Mouse (Mus musculus): ENCODE data around the gene Tbc1d10b. TPM values are rescaled to one million over a fixed set of nuclear protein-coding genes. Genes with fewer than 3 reads are reported as not detected.

Gene Tbc1d10b
- polyA plus RNA-seq, 1 experiment from 2014 or later = 26.7 TPM

GRCm38 (mm10) chr7:127234777-127235176 is 26.5 kb upstream of the Tbc1d10b start:
- 93% methylated on average over 2 of the region's 2 CpGs for WGBS
- H3K9ac ChIP-seq = 0 out of 2 replicates have a peak overlapping the region, but pooled peaks have one; percentile 98
- peak overlapping the region; percentile 99; the same call in 1 of the 2 replicates for H3K4me3 ChIP-seq (replicated peaks)
- ATAC-seq (replicated peaks; ENCODE audit: low FRiP score) = no peak
- H3K27ac ChIP-seq = no peak overlapping the region
- no peaks in the 10 kb centered on the region for H3K27me3 ChIP-seq
- H3K9me3 ChIP-seq (replicated peaks) = no peaks in the 10 kb centered on the region
- peaks cover 64% of the 10 kb centered on the region for H3K36me3 ChIP-seq
- H3K4me2 ChIP-seq = no peak overlapping the region
- H3K4me1 ChIP-seq = peaks cover 35% of the 10 kb centered on the region

DNA sequence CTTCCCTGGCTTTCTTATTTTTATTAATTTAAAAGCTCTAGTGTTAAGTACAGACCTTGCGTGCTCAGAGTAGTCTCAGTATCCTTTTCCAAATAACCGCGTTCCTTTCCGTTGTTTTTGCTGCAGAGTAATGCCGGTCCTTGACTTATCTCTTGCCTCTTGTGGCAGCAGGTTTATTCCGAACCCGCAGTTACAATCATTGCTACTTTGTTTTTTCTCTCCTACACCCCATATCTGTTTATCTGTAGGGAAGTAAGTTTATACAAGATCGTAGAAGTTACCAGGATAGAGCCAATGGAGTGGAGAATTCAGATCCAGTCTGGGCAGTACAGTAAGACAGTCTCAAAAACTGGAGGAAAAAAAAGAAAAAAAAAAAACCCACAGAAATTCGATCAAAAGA is 25.5 kb upstream of the Tbc1d10b start:
- no peak for ATAC-seq (replicated peaks; ENCODE audit: low FRiP score)
- Histone ChIP-seq H3K4me1 (peaks cover 36% of the 10 kb centered on the region), H3K27ac (peak overlapping the region; percentile 99), H3K4me2 (peak overlapping the region; percentile 71), H3K27me3 (no peaks in the 10 kb centered on the region), H3K9ac (peak overlapping the region; percentile 98), H3K36me3 (peaks cover 59% of the 10 kb centered on the region), H3K9me3 (replicated peaks) (no peaks in the 10 kb centered on the region), H3K4me3 (replicated peaks) (peak overlapping the region; percentile 99)
- WGBS = 3% methylated on average over 9 of the region's 9 CpGs

GRCm38 (mm10) chr7:127233368-127233749 is 25.1 kb upstream of the Tbc1d10b start:
- Histone ChIP-seq H3K4me2 (peak overlapping the region; percentile 71), H3K27me3 (no peaks in the 10 kb centered on the region), H3K4me3 (replicated peaks) (peak overlapping the region; percentile 99), H3K36me3 (peaks cover 55% of the 10 kb centered on the region), H3K9me3 (replicated peaks) (no peaks in the 10 kb centered on the region), H3K27ac (peak overlapping the region; percentile 99), H3K4me1 (peaks cover 36% of the 10 kb centered on the region), H3K9ac (peak overlapping the region; percentile 98)
- under 1% methylated on average over 26 of the region's 27 CpGs for WGBS
- peak; percentile 66 for ATAC-seq (replicated peaks; ENCODE audit: low FRiP score)

GRCm38 (mm10) chr7:127232622-127233367 is 24.5 kb upstream of the Tbc1d10b start, which contains the start of the genes Zfp553 and Sept1:
TSS of gene Zfp553 (plus strand) at chr7:127233061.
TSS of gene Sept1 (minus strand) at chr7:127233130.
- peak; percentile 92 for ATAC-seq (replicated peaks; ENCODE audit: low FRiP score)
- WGBS = under 1% methylated on average over 64 of the region's 64 CpGs

DNA sequence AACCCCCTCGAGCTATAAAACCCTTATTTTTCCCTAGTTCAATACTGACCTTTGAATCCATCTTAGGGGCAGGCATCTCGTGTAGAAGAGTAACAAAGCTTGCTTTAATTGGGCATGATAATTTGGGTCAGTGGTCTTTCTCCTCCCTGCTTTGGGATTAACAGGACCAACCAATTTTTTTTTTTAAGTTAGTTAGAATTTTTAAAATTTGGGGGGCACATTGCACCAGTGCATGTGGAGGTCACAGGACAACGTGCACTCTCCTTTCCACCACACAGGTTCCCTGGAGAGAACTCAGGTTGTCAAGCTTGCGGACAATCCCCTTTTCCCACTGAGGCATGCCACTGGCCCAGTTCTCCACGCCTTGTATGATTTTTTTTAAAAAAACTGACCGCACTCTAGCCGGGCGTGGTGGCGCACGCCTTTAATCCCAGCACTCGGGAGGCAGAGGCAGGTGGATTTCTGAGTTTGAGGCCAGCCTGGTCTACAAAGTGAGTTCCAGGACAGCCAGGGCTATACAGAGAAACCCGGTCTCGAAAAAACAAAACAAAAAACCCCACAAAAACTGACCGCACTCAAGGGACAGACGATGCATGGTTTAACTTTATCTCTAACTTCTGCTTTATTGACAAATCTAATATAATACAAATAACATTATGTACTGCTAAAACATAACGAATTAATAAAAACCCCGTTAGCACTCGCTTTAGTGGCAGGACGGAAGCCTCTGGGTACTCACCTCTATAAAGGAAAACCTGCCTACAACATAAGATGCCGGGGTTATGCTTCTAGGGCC is 23.8 kb upstream of the Tbc1d10b start:
- WGBS = 4% methylated on average over 20 of the region's 20 CpGs
- H3K4me3 ChIP-seq (replicated peaks) = peak overlapping the region; percentile 99
- H3K27me3 ChIP-seq = no peaks in the 10 kb centered on the region
- peaks cover 41% of the 10 kb centered on the region for H3K36me3 ChIP-seq
- H3K27ac ChIP-seq = peak overlapping the region; percentile 99
- H3K9me3 ChIP-seq (replicated peaks) = no peaks in the 10 kb centered on the region
- peak overlapping the region; percentile 71 for H3K4me2 ChIP-seq
- no peak for ATAC-seq (replicated peaks; ENCODE audit: low FRiP score)
- H3K4me1 ChIP-seq = peaks cover 36% of the 10 kb centered on the region
- H3K9ac ChIP-seq = peak overlapping the region; percentile 98

More at GRCm38 (mm10) chr7:127232622-127233367, 24.5 kb upstream of the Tbc1d10b start, which contains the start of the genes Zfp553 and Sept1:
- Histone ChIP-seq H3K27me3 (no peaks in the 10 kb centered on the region), H3K4me1 (peaks cover 36% of the 10 kb centered on the region), H3K4me3 (replicated peaks) (peak within 1 kb of the TSS; percentile 99), H3K4me2 (peak within 1 kb of the TSS; percentile 71), H3K9me3 (replicated peaks) (no peaks in the 10 kb centered on the region), H3K36me3 (peaks cover 49% of the 10 kb centered on the region), H3K9ac (peak within 1 kb of the TSS; percentile 98), H3K27ac (peak within 1 kb of the TSS; percentile 99)

GRCm38 (mm10) chr7:127231376-127231775 is 23.1 kb upstream of the Tbc1d10b start:
- ATAC-seq (replicated peaks; ENCODE audit: low FRiP score) = no peak
- Histone ChIP-seq H3K4me1 (peaks cover 36% of the 10 kb centered on the region), H3K9me3 (replicated peaks) (no peaks in the 10 kb centered on the region), H3K4me3 (replicated peaks) (peak overlapping the region; percentile 99), H3K27me3 (no peaks in the 10 kb centered on the region), H3K27ac (peak overlapping the region; percentile 99), H3K9ac (peak overlapping the region; percentile 98), H3K4me2 (peak overlapping the region; percentile 71), H3K36me3 (peaks cover 35% of the 10 kb centered on the region)
- WGBS = 52% methylated on average over 2 of the region's 3 CpGs

- Histone ChIP-seq H3K9me3 (replicated peaks) (no peaks in the 10 kb centered on the region), H3K36me3 (peaks cover 16% of the 10 kb centered on the region), H3K4me1 (peaks cover 24% of the 10 kb centered on the region), H3K9ac (no peak overlapping the region), H3K27ac (no peak overlapping the region), H3K27me3 (no peaks in the 10 kb centered on the region), H3K4me2 (no peak overlapping the region), H3K4me3 (replicated peaks) (no peak overlapping the region)
- ATAC-seq (replicated peaks; ENCODE audit: low FRiP score) = no peak
- WGBS = 63% methylated on average over 4 of the region's 4 CpGs
Measured at GRCm38 (mm10) chr7:127228615-127229303, 20.5 kb upstream of the Tbc1d10b start.

- Histone ChIP-seq H3K4me2 (no peak overlapping the region), H3K4me3 (replicated peaks) (no peak overlapping the region), H3K9me3 (replicated peaks) (no peaks in the 10 kb centered on the region), H3K9ac (no peak overlapping the region), H3K27me3 (no peaks in the 10 kb centered on the region), H3K36me3 (peaks cover 8% of the 10 kb centered on the region), H3K27ac (no peak overlapping the region), H3K4me1 (peaks cover 7% of the 10 kb centered on the region)
- no peak; the same call in 1 of the 2 replicates for ATAC-seq (replicated peaks; ENCODE audit: low FRiP score)
- 92% methylated on average over 11 of the region's 11 CpGs for WGBS
Measured at GRCm38 (mm10) chr7:127225147-127225995, 17.1 kb upstream of the Tbc1d10b start.

GRCm38 (mm10) chr7:127224616-127225015 is 16.3 kb upstream of the Tbc1d10b start:
- Histone ChIP-seq H3K4me3 (replicated peaks) (no peak overlapping the region), H3K4me2 (no peak overlapping the region), H3K27me3 (no peaks in the 10 kb centered on the region), H3K9ac (no peak overlapping the region), H3K36me3 (peaks cover under 1% of the 10 kb centered on the region), H3K4me1 (no peaks in the 10 kb centered on the region), H3K9me3 (replicated peaks) (no peaks in the 10 kb centered on the region), H3K27ac (no peak overlapping the region)
- ATAC-seq (replicated peaks; ENCODE audit: low FRiP score) = no peak
- WGBS = 82% methylated on average over 6 of the region's 6 CpGs

DNA sequence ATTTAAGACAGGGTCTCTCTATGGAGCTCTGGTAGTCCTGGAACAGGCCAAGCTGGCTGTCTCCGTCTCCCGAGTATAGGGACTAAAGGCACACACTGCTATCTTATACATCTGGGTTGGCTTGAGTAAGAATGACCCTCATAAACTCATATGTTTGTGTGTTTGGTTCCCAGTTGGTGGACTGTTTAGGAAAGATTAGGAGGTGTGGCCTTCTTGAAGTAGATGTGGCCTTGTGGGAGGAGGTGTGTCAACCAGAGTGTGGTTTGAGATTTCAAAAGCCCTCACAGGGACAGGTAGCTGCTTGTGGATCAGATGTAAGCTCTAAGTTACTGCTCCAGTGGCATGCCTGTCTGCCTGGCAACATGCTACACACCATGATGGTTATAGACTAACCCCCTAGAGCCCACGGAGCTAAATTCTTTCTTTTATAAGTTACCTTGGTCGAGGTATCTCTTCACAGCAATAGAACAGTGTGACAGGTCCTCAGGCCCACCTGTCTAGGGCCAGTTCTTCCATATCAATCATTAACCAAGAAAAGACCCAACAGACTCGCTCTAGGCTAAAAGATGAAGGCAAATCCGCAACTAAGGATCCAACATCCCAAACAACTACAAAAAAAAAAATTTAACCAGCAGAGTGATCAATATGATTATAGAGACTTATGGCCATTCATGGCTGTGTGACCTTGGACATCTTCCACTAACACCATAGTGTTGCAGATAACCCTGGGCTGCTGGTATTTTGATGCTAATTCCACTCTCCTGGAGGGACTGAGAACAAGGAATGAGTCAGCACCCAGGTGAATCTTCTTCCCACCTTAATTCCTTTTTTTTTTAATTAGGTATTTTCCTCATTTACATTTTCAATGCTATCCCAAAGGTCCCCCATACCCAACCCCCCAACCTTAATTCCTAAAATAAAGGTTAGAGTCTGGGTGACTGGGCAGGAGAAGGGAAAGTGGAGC is 15.5 kb upstream of the Tbc1d10b start:
- H3K4me1 ChIP-seq = no peaks in the 10 kb centered on the region
- no peak overlapping the region for H3K4me3 ChIP-seq (replicated peaks)
- H3K27me3 ChIP-seq = no peaks in the 10 kb centered on the region
- ATAC-seq (replicated peaks; ENCODE audit: low FRiP score) = no peak
- no peaks in the 10 kb centered on the region for H3K36me3 ChIP-seq
- 81% methylated on average over 6 of the region's 6 CpGs for WGBS
- H3K9me3 ChIP-seq (replicated peaks) = no peaks in the 10 kb centered on the region
- H3K4me2 ChIP-seq = no peak overlapping the region
- no peak overlapping the region for H3K27ac ChIP-seq
- H3K9ac ChIP-seq = no peak overlapping the region
